Mouse (Mus musculus) embryonic facial prominence, embryonic 15.5 days (tissue): ENCODE measurements around the gene Ksr1. TPM values are rescaled to one million over a fixed set of nuclear protein-coding genes. Genes with fewer than 3 reads are reported as not detected.

Experiments
- ATAC-seq: fragments of 200-750 bp; cut with Nextera tagmentation; 2 replicates; pipeline ENCODE4 v1.8.0; 2017; ENCODE audit warnings: low read depth, moderate TSS enrichment; ENCODE audit not compliant: insufficient number of reproducible peaks, low FRiP score, low TSS enrichment
- H3K27ac ChIP-seq: fragments of 300-500 bp; sonication (generic); replicated peaks from 2 replicates; pipeline ENCODE4 v1.5.1; 2015; ENCODE audit warnings: mild to moderate bottlenecking, inconsistent platforms
- H3K27me3 ChIP-seq: fragments of 300-500 bp; sonication (generic); 2 replicates; pipeline ENCODE4 v1.6.1; 2015; ENCODE audit warnings: inconsistent platforms
- H3K36me3 ChIP-seq: fragments of 300-500 bp; sonication (generic); 2 replicates; pipeline ENCODE4 v1.6.1; 2015; ENCODE audit warnings: mild to moderate bottlenecking, inconsistent platforms
- H3K4me1 ChIP-seq: fragments of 300-500 bp; sonication (generic); 2 replicates; pipeline ENCODE4 v1.6.1; 2015; ENCODE audit warnings: inconsistent platforms
- H3K4me2 ChIP-seq: fragments of 300-500 bp; sonication (generic); replicated peaks from 2 replicates; pipeline ENCODE4 v1.6.1; 2015; ENCODE audit warnings: mild to moderate bottlenecking, inconsistent platforms
- H3K4me3 ChIP-seq: fragments of 300-500 bp; sonication (generic); replicated peaks from 2 replicates; pipeline ENCODE4 v1.5.1; 2015; ENCODE audit warnings: mild to moderate bottlenecking, inconsistent platforms
- H3K9ac ChIP-seq: fragments of 300-500 bp; sonication (generic); 2 replicates; pipeline ENCODE4 v1.6.1; 2015; ENCODE audit warnings: inconsistent platforms
- H3K9me3 ChIP-seq: fragments of 300-500 bp; sonication (generic); replicated peaks from 2 replicates; pipeline ENCODE4 v1.6.1; 2016; ENCODE audit warnings: inconsistent platforms
- WGBS: fragments of 180-500 bp; shearing (Covaris S2); methylation state at CpG from one replicate; pipeline ENCODE4 v1.1.7; 2015; 5-methylcytosine and 5-hydroxymethylcytosine counted together
- polyA plus RNA-seq: library from polyadenylated mRNA; unstranded; fragments of >200 nt; fragmentation: Nextera tagmentation; extraction: Ambion mirVana; gene quantifications from 2 replicates; pipeline ENCODE4 v1.2.1, GENCODE M21; 2015

The Ksr1 gene
- polyA plus RNA-seq, 1 experiment from 2014 or later = 5.6 TPM

GRCm38 (mm10) chr11:79076484-79076883, 69.7 kb downstream of the Ksr1 start:
- H3K36me3 ChIP-seq = peaks cover 9% of the 10 kb centered on the region; the same call in 1 of the 2 replicates
- H3K27me3 ChIP-seq = no peaks in the 10 kb centered on the region
- no peak overlapping the region for H3K4me3 ChIP-seq
- H3K9me3 ChIP-seq = no peaks in the 10 kb centered on the region
- 53% methylated on average over 12 of the region's 12 CpGs for WGBS
- H3K9ac ChIP-seq = no peak overlapping the region
- H3K4me1 ChIP-seq = peaks cover 36% of the 10 kb centered on the region
- no peak for ATAC-seq
- H3K27ac ChIP-seq = no peak overlapping the region
- H3K4me2 ChIP-seq = no peak overlapping the region

GRCm38 (mm10) chr11:79075044-79075443, 71.2 kb downstream of the Ksr1 start:
- H3K27ac ChIP-seq = no peak overlapping the region
- no peak overlapping the region for H3K4me2 ChIP-seq
- WGBS = 71% methylated on average over 3 of the region's 3 CpGs
- H3K4me3 ChIP-seq = no peak overlapping the region
- no peak overlapping the region for H3K9ac ChIP-seq
- peaks cover 9% of the 10 kb centered on the region; the same call in 1 of the 2 replicates for H3K36me3 ChIP-seq
- H3K4me1 ChIP-seq = peaks cover 33% of the 10 kb centered on the region
- ATAC-seq = no peak
- H3K27me3 ChIP-seq = no peaks in the 10 kb centered on the region
- H3K9me3 ChIP-seq = no peaks in the 10 kb centered on the region

- Histone ChIP-seq H3K27me3 (no peaks in the 10 kb centered on the region), H3K9ac (no peak overlapping the region), H3K27ac (no peak overlapping the region), H3K9me3 (no peaks in the 10 kb centered on the region), H3K4me1 (peaks cover 32% of the 10 kb centered on the region), H3K36me3 (peaks cover 9% of the 10 kb centered on the region; the same call in 1 of the 2 replicates), H3K4me3 (no peak overlapping the region), H3K4me2 (no peak overlapping the region)
- no peak for ATAC-seq
- 86% methylated on average over 3 of the region's 3 CpGs for WGBS
These were observed 71.6 kb downstream of the Ksr1 start for GRCm38 (mm10) chr11:79074611-79075010.

- H3K27me3 ChIP-seq = no peaks in the 10 kb centered on the region
- H3K9ac ChIP-seq = no peak overlapping the region
- H3K36me3 ChIP-seq = peaks cover 9% of the 10 kb centered on the region; the same call in 1 of the 2 replicates
- no peak overlapping the region for H3K4me3 ChIP-seq
- no peak for ATAC-seq
- peaks cover 29% of the 10 kb centered on the region for H3K4me1 ChIP-seq
- H3K27ac ChIP-seq = no peak overlapping the region
- H3K4me2 ChIP-seq = no peak overlapping the region
- WGBS = 80% methylated on average over 4 of the region's 4 CpGs
- no peaks in the 10 kb centered on the region for H3K9me3 ChIP-seq
These were observed 72.6 kb downstream of the Ksr1 start for GRCm38 (mm10) chr11:79073583-79073982.

GRCm38 (mm10) chr11:79072108-79072507, 74.1 kb downstream of the Ksr1 start:
- H3K27me3 ChIP-seq = no peaks in the 10 kb centered on the region
- H3K4me2 ChIP-seq = no peak overlapping the region
- no peak for ATAC-seq
- H3K9ac ChIP-seq = no peak overlapping the region
- H3K9me3 ChIP-seq = no peaks in the 10 kb centered on the region
- no peak overlapping the region for H3K27ac ChIP-seq
- H3K4me3 ChIP-seq = no peak overlapping the region
- H3K36me3 ChIP-seq = peaks cover 9% of the 10 kb centered on the region; the same call in 1 of the 2 replicates
- WGBS = 87% methylated on average over 8 of the region's 8 CpGs
- H3K4me1 ChIP-seq = peaks cover 30% of the 10 kb centered on the region

- Histone ChIP-seq H3K27ac (no peak overlapping the region), H3K36me3 (peaks cover 9% of the 10 kb centered on the region; the same call in 1 of the 2 replicates)
- ATAC-seq = no peak
These were observed 74.9 kb downstream of the Ksr1 start for GRCm38 (mm10) chr11:79071082-79071972.

GRCm38 (mm10) chr11:79069453-79070153, 76.6 kb downstream of the Ksr1 start:
- Histone ChIP-seq H3K9ac (no peak overlapping the region), H3K9me3 (no peaks in the 10 kb centered on the region), H3K4me3 (no peak overlapping the region), H3K27me3 (no peaks in the 10 kb centered on the region), H3K27ac (no peak overlapping the region), H3K4me1 (peaks cover 32% of the 10 kb centered on the region), H3K36me3 (peaks cover 9% of the 10 kb centered on the region; the same call in 1 of the 2 replicates), H3K4me2 (no peak overlapping the region)
- 57% methylated on average over 9 of the region's 10 CpGs for WGBS
- no peak for ATAC-seq

More at GRCm38 (mm10) chr11:79071082-79071972, 74.9 kb downstream of the Ksr1 start:
- no peak overlapping the region for H3K9ac ChIP-seq
- peaks cover 25% of the 10 kb centered on the region for H3K4me1 ChIP-seq
- 73% methylated on average over 7 of the region's 7 CpGs for WGBS
- H3K4me3 ChIP-seq = no peak overlapping the region
- no peak overlapping the region for H3K4me2 ChIP-seq
- no peaks in the 10 kb centered on the region for H3K27me3 ChIP-seq
- no peaks in the 10 kb centered on the region for H3K9me3 ChIP-seq

- H3K4me1 ChIP-seq = peaks cover 35% of the 10 kb centered on the region
- H3K9me3 ChIP-seq = no peaks in the 10 kb centered on the region
- H3K27me3 ChIP-seq = no peaks in the 10 kb centered on the region
- 79% methylated on average over 4 of the region's 4 CpGs for WGBS
- H3K4me2 ChIP-seq = no peak overlapping the region
- H3K36me3 ChIP-seq = no peaks in the 10 kb centered on the region; the same call in 1 of the 2 replicates
- no peak overlapping the region for H3K27ac ChIP-seq
- no peak for ATAC-seq
- H3K9ac ChIP-seq = no peak overlapping the region
- H3K4me3 ChIP-seq = no peak overlapping the region
These were observed 79.0 kb downstream of the Ksr1 start for GRCm38 (mm10) chr11:79067172-79067571.

GRCm38 (mm10) chr11:79066191-79066530, 80.0 kb downstream of the Ksr1 start:
- Histone ChIP-seq H3K27me3 (no peaks in the 10 kb centered on the region), H3K9ac (no peak overlapping the region), H3K9me3 (no peaks in the 10 kb centered on the region), H3K4me1 (peaks cover 29% of the 10 kb centered on the region), H3K27ac (no peak overlapping the region), H3K4me3 (no peak overlapping the region), H3K36me3 (no peaks in the 10 kb centered on the region; the same call in 1 of the 2 replicates), H3K4me2 (no peak overlapping the region)
- no peak for ATAC-seq
- WGBS = 91% methylated on average over 2 of the region's 2 CpGs

- Histone ChIP-seq H3K4me3 (no peak overlapping the region), H3K27me3 (no peaks in the 10 kb centered on the region), H3K27ac (peak overlapping the region; percentile 53; the same call in 1 of the 2 replicates), H3K9ac (no peak overlapping the region), H3K4me2 (no peak overlapping the region), H3K36me3 (no peaks in the 10 kb centered on the region; the same call in 1 of the 2 replicates), H3K4me1 (peaks cover 29% of the 10 kb centered on the region), H3K9me3 (no peaks in the 10 kb centered on the region)
- no peak for ATAC-seq
- 54% methylated on average over 11 of the region's 11 CpGs for WGBS
These were observed 80.6 kb downstream of the Ksr1 start for GRCm38 (mm10) chr11:79065463-79066190.

GRCm38 (mm10) chr11:79064311-79064710, 81.9 kb downstream of the Ksr1 start:
- ATAC-seq = no peak
- no peaks in the 10 kb centered on the region for H3K9me3 ChIP-seq
- H3K36me3 ChIP-seq = no peaks in the 10 kb centered on the region
- H3K4me2 ChIP-seq = no peak overlapping the region
- H3K27ac ChIP-seq = no peak overlapping the region
- H3K4me3 ChIP-seq = no peak overlapping the region
- no peaks in the 10 kb centered on the region for H3K27me3 ChIP-seq
- H3K9ac ChIP-seq = no peak overlapping the region
- peaks cover 22% of the 10 kb centered on the region for H3K4me1 ChIP-seq
- 72% methylated on average over 8 of the region's 8 CpGs for WGBS
